Mouse (Mus musculus) CD4-positive, CD25-positive, alpha-beta regulatory T cell, adult 2 months (primary cell): ENCODE measurements around the gene Hist1h2ag.
A peak's percentile ranks its signal among the peaks of the same experiment; 100 is the strongest.

Experiments used
- DNase-seq: peaks from one replicate; pipeline ENCODE4 v3.0.0-alpha.2; 2012; ENCODE audit warnings: low read depth, low spot score

The Hist1h2ag gene

GRCm38 (mm10) chr13:22036986-22037385 lies 5.8 kb downstream of the Hist1h2ag start:
- no peak for DNase-seq

GRCm38 (mm10) chr13:22036149-22036956 lies 6.4 kb downstream of the Hist1h2ag start:
- no peak for DNase-seq

GRCm38 (mm10) chr13:22035267-22036148 lies 7.2 kb downstream of the Hist1h2ag start, which contains the start of the genes Hist1h2ah and Hist1h2bk:
TSS of gene Hist1h2ah (minus strand) at chr13:22035568.
TSS of gene Hist1h2bk (plus strand) at chr13:22035870.
- DNase-seq: peak; percentile 89

- DNase-seq: no peak
These were observed 8.1 kb downstream of the Hist1h2ag start for GRCm38 (mm10) chr13:22034443-22035266.

GRCm38 (mm10) chr13:22033741-22034442 lies 8.9 kb downstream of the Hist1h2ag start:
- DNase-seq: no peak

- DNase-seq: peak; percentile 78
These were observed 12.3 kb downstream of the Hist1h2ag start for GRCm38 (mm10) chr13:22030493-22030892.

- no peak for DNase-seq
These were observed 12.8 kb downstream of the Hist1h2ag start for GRCm38 (mm10) chr13:22029928-22030327.

GRCm38 (mm10) chr13:22028673-22029460 lies 13.9 kb downstream of the Hist1h2ag start:
- peak; percentile 93 for DNase-seq

GRCm38 (mm10) chr13:22026058-22027031 lies 16.4 kb downstream of the Hist1h2ag start:
- DNase-seq: peak; percentile 87

GRCm38 (mm10) chr13:22022241-22022640 lies 20.5 kb downstream of the Hist1h2ag start:
- DNase-seq: peak; percentile 85

- peak; percentile 27 for DNase-seq
These were observed 21.2 kb downstream of the Hist1h2ag start for GRCm38 (mm10) chr13:22021581-22021980.

GRCm38 (mm10) chr13:22020901-22021339 lies 21.8 kb downstream of the Hist1h2ag start:
- DNase-seq: peak; percentile 56

- peak; percentile 59 for DNase-seq
These were observed 22.6 kb downstream of the Hist1h2ag start for GRCm38 (mm10) chr13:22019934-22020835.

GRCm38 (mm10) chr13:22015479-22016450 lies 27.0 kb downstream of the Hist1h2ag start:
- DNase-seq: peak; percentile 93

GRCm38 (mm10) chr13:22014411-22014845 lies 28.3 kb downstream of the Hist1h2ag start:
- no peak for DNase-seq

GRCm38 (mm10) chr13:22013716-22014115 lies 29.0 kb downstream of the Hist1h2ag start:
- no peak for DNase-seq
